Mouse (Mus musculus): ENCODE results near the gene Gpank1.

Gpank1 gene

DNA sequence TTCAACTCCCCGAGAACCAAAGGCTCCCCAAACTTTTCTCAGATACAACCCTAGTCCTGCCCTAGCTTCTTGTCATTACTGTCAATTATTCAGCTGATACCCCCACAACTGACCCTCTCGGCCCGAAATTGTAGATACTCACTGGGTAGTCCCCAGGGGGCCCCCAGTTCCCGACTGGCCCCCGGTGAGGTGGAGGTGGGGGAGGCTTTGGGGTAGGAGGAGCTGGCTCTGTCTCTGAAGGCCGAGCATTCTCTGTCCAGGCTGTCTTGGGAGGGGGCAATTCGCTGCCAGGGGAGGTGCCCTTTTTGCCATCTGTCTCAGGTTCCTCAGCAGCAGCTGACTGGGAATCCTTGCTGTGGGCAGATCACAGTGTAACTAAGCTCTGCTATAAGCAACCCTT lies 38.4 kb downstream of the Gpank1 start:
- no peak for DNase-seq (ENCODE audit: low spot score in 2 of 2)

DNA sequence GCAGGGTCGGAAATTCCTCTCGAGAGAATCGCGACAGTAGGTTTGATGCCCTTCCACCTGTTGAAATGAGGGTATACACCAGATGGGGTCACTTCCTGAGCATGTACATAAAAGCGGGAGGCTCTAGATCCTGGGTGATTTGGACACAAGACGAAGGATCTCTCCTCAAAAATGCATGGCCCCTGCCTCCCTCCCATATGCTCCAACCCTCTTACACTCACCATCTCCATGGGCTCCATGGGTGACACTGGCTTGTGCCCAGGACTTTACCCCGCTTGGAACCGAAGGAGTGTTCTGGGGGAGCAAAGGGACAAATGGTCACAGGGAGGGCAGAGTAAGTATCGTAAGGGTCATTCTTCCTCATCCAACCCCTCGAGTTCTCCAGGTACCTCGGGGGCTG lies 40.2 kb downstream of the Gpank1 start:
- DNase-seq (ENCODE audit: low spot score in 2 of 2), result no peak

DNA sequence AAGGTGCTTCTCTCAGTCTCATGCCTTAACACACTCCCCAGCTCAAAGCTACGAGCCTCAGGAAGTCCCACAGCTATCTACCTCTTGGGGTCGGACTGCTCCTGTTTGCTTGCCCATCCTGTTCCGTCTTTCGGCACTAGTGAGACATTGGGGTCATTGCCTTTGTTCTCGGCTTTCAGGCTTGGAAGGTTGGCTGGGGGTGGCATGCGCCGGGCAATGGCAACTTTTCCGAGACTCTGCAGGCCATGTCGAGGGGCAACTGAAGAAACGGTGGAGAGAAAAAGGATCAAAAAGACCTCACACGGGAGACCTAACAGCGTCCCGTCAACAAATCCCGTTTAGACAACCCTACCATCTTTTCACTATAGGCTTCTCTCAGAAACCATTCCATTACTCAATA lies 40.9 kb downstream of the Gpank1 start:
- DNase-seq (ENCODE audit: low spot score in 2 of 2), result no peak

- no peak for DNase-seq (ENCODE audit: low spot score in 2 of 2)
Observed at GRCm38 (mm10) chr17:35162730-35163129, 41.5 kb downstream of the Gpank1 start.

- peak in 1 of 2 experiments; percentile 34 for DNase-seq (ENCODE audit: low spot score in 2 of 2)
Observed at GRCm38 (mm10) chr17:35163326-35164081, 42.2 kb downstream of the Gpank1 start.

DNA sequence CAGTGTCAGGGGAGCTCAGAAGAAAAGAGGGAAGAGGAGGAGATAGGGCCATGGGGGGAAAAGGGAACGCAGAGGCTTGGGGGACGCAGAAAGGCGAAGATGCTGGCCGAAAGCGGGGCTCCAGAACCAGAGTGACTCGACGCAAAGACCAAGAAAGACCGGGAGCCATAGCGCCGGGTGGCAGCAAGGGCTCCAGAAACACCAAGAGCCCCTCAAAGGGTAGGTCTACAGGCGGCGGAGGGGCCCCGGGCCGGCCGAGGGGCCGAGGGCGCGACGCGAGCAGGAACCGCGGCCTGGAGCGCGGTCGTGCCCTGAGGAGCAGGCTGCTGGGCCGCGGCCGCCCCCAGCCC lies 42.9 kb downstream of the Gpank1 start:
- DNase-seq (ENCODE audit: low spot score in 2 of 2), result no peak

GRCm38 (mm10) chr17:35164568-35165450 lies 43.6 kb downstream of the Gpank1 start, which contains the start of gene Prrc2a:
TSS of gene Prrc2a (minus strand) at chr17:35164897.
- DNase-seq (ENCODE audit: low spot score in 2 of 2), result peak; percentile 95 to 96

DNA sequence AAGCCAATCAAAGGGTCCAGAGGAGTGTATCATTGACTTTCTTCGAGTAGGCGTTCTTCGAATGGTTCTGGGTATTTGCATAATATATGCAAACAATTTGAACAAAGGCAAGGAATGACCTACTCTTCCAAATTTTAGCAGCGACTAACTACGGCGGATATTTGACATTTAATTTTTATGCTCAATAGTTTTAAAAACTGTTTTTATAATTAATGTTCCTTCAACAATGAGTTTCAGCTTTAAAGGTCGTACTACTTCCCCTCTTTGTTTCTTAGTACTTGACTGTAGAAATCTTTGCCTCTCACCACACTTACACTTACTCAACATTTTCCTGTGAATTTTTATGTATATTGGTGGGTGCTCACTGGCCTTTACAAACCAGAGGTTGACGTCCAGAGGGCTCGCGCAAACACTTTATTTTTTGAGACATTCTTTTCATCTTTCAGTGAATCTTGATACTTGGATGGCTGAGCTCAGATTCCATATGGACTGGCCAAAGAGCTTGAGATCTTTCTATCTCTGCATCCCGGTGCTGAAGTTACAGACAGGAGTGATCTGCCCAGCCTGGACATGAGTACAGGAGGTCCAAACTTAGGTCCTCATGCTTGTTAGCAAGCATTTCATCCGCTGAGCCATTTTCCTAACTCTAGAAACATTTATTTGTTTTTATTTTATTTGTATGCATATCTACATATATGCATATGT lies 44.3 kb downstream of the Gpank1 start:
- DNase-seq (ENCODE audit: low spot score in 2 of 2), result no peak

DNA sequence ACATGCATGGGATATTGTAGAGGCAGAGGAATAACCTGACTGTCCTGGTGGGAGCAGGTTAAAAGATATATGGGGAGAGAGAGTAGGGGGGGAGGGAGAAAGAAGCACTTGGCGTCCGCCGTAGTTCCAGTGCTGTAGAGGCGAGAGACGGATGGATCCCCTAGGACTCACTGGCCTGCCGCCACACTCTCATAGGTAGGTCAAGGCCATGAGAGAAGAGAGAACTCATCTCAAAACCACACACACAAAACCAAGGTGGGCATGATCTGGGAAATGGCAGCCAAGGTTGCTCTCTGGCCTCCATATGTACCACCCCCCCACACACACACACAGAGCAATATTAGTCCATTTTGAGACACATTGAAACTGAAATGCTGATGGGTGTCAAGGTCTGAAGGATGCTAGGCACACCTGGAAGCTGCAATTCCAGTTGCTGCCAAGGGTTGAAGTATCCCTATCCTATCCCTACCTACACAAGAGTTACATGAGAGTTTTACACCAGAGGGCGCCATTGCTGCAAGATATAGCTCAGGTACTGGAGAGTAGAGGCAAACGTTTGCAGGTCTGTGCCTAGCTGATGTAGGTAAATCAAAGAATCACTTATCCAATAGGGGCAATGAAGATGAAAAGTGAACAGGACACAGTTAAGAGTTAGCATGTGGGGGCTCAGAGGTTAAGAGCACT lies 45.2 kb downstream of the Gpank1 start:
- peak; percentile 47 to 80 for DNase-seq (ENCODE audit: low spot score in 2 of 2)

DNA sequence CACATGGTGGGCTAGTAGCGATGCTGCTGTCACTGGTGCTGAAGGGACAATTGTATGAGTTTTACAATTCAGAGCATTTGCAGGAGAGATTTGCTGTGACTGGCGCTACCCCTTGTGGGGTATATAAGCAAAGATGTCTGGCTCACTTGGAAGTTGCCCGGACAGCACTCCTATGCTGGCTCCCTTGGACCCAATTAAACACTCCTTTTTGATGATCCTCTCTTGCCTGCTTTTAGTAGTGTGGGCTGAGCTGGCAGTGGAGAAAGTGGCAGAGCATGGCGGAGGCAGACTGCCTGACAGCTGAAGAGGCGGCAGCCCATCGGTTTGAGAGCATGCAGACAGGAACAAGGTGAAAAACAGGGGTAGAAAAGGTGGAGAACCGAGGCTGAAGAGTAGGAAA lies 46.5 kb downstream of the Gpank1 start:
- no peak for DNase-seq (ENCODE audit: low spot score in 2 of 2)

GRCm38 (mm10) chr17:35168541-35169207 lies 47.4 kb downstream of the Gpank1 start:
- peak in 1 of 2 experiments; percentile 50 for DNase-seq (ENCODE audit: low spot score in 2 of 2)

DNA sequence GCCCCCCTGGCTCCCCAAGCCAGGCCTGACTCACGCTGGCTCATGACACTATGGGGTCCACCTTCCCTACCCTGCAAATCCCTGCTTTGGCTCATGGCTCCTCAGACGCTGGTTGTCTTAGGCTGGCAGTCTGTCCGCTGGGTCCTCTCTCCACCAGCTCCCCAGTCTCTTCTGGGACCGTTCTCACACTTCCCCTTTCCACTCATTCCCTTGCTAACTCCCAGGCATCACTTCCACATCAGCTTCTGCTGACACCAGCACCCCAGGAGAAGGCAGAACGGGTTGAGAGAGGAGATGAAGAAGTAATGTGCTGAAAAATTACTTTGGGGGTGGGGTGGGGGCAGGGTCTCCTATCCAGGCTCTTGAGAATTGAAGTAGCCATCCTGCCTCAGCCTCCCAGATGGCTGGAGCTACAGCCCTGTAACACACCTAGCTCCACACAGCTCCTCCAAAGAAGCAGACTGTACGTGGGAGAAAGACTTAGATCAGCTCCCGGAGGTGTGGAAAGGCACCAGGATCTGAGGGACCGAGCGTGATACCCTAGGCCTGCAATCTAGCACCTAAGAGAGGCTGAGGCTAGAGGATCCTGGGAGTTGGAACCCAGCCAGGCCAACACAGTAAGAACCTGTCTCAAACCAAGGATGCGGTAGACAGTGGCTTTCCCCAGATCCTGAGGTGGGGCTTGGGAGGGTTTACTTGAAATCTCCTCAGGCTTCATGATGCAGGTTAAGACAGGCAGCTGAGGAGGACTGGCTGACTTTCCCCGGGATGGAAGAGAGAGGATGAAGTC lies 51.4 kb downstream of the Gpank1 start:
- DNase-seq (ENCODE audit: low spot score in 2 of 2), result no peak

DNA sequence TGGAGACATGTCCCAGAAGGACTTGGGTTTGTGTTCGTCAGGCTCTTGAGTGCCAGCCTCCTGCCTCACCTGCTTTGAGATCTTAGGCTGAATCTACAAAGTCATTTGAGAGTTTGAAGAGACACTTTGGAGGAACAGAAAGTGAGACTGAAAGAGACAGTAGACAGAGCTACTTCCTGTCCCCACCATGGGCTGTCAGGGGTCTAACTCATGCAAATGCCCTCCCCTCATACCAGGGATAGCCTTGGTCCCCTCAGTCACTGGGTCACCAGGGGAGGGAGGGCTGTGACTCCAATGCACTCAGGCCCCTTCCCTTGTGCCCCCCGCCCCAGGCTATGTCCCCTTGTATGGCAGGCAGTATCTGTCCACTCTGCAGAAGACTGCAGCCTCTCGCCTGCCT lies 52.1 kb downstream of the Gpank1 start:
- DNase-seq (ENCODE audit: low spot score in 2 of 2), result peak; percentile 28 to 44
